Mouse (Mus musculus) forebrain, embryonic 12.5 days (tissue): Measurements from ENCODE around the gene Svop. TPM values are rescaled to one million over a fixed set of nuclear protein-coding genes. Genes with fewer than 3 reads are reported as not detected.

Source experiments
- ATAC-seq: fragments of 200-750 bp; cut with Nextera tagmentation; 2 replicates; pipeline ENCODE4 v1.8.0; 2017; ENCODE audit warnings: moderate TSS enrichment; ENCODE audit not compliant: low FRiP score
- H3K27ac ChIP-seq: fragments of 300-500 bp; sonication (generic); 2 replicates; pipeline ENCODE4 v1.5.1; 2016; ENCODE audit warnings: mild to moderate bottlenecking
- H3K27me3 ChIP-seq: fragments of 300-500 bp; sonication (generic); 2 replicates; pipeline ENCODE4 v1.6.1; 2016; ENCODE audit warnings: mild to moderate bottlenecking
- H3K36me3 ChIP-seq: fragments of 300-500 bp; sonication (generic); replicated peaks from 2 replicates; pipeline ENCODE4 v1.6.1; 2016; ENCODE audit warnings: mild to moderate bottlenecking
- H3K4me1 ChIP-seq: fragments of 300-500 bp; sonication (generic); 2 replicates; pipeline ENCODE4 v1.6.1; 2016
- H3K4me2 ChIP-seq: fragments of 300-500 bp; sonication (generic); 2 replicates; pipeline ENCODE4 v1.6.1; 2016; ENCODE audit warnings: mild to moderate bottlenecking, moderate library complexity
- H3K4me3 ChIP-seq: fragments of 300-500 bp; sonication (generic); replicated peaks from 2 replicates; pipeline ENCODE4 v1.5.1; 2016; ENCODE audit warnings: mild to moderate bottlenecking
- H3K9ac ChIP-seq: fragments of 300-500 bp; sonication (generic); 2 replicates; pipeline ENCODE4 v1.6.1; 2016; ENCODE audit warnings: mild to moderate bottlenecking
- H3K9me3 ChIP-seq: fragments of 300-500 bp; sonication (generic); 2 replicates; pipeline ENCODE4 v1.6.1; 2016
- WGBS: fragments of 180-500 bp; shearing (Covaris S2); methylation state at CpG from one replicate; pipeline ENCODE4 v1.1.7; 2016; 5-methylcytosine and 5-hydroxymethylcytosine counted together
- polyA plus RNA-seq: library from polyadenylated mRNA; unstranded; fragments of >200 nt; fragmentation: Nextera tagmentation; extraction: Ambion mirVana; gene quantifications from 2 replicates; pipeline ENCODE4 v1.2.1, GENCODE M21; 2016

Svop gene
- polyA plus RNA-seq, 1 experiment from 2014 or later = 40.2 TPM

- WGBS = 85% methylated on average over 4 of the region's 4 CpGs
- H3K36me3 ChIP-seq = no peaks in the 10 kb centered on the region
- H3K9me3 ChIP-seq = no peaks in the 10 kb centered on the region
- no peak overlapping the region for H3K27ac ChIP-seq
- no peak overlapping the region for H3K4me3 ChIP-seq
- H3K9ac ChIP-seq = no peak overlapping the region
- no peak for ATAC-seq
- H3K4me1 ChIP-seq = no peaks in the 10 kb centered on the region
- no peak overlapping the region for H3K4me2 ChIP-seq
- no peaks in the 10 kb centered on the region for H3K27me3 ChIP-seq
Observed at GRCm38 (mm10) chr5:114006974-114007373, 84.4 kb downstream of the Svop start.

GRCm38 (mm10) chr5:114005100-114005499, 86.3 kb downstream of the Svop start:
- no peak overlapping the region for H3K27ac ChIP-seq
- H3K4me2 ChIP-seq = no peak overlapping the region
- H3K9me3 ChIP-seq = no peaks in the 10 kb centered on the region
- H3K4me3 ChIP-seq = no peak overlapping the region
- WGBS = 73% methylated on average over 5 of the region's 5 CpGs
- no peaks in the 10 kb centered on the region for H3K27me3 ChIP-seq
- no peaks in the 10 kb centered on the region for H3K4me1 ChIP-seq
- ATAC-seq = no peak
- no peak overlapping the region for H3K9ac ChIP-seq
- no peaks in the 10 kb centered on the region for H3K36me3 ChIP-seq

GRCm38 (mm10) chr5:114004573-114004972, 86.8 kb downstream of the Svop start:
- Histone ChIP-seq H3K4me1 (no peaks in the 10 kb centered on the region), H3K4me3 (no peak overlapping the region), H3K27me3 (no peaks in the 10 kb centered on the region), H3K27ac (no peak overlapping the region), H3K36me3 (no peaks in the 10 kb centered on the region), H3K9me3 (no peaks in the 10 kb centered on the region), H3K4me2 (no peak overlapping the region), H3K9ac (no peak overlapping the region)
- ATAC-seq = no peak
- WGBS = 80% methylated on average over 11 of the region's 11 CpGs

GRCm38 (mm10) chr5:114003542-114003941, 87.8 kb downstream of the Svop start, which contains the start of gene Dao:
TSS of gene Dao (plus strand) at chr5:114003703.
- no peak for ATAC-seq
- WGBS = 82% methylated on average over 5 of the region's 5 CpGs
- Histone ChIP-seq H3K36me3 (no peaks in the 10 kb centered on the region), H3K9ac (no peak within 1 kb of the TSS), H3K27me3 (no peaks in the 10 kb centered on the region), H3K4me2 (no peak within 1 kb of the TSS), H3K27ac (no peak within 1 kb of the TSS), H3K4me1 (no peaks in the 10 kb centered on the region), H3K4me3 (no peak within 1 kb of the TSS), H3K9me3 (no peaks in the 10 kb centered on the region)

GRCm38 (mm10) chr5:113999382-113999781, 92.0 kb downstream of the Svop start:
- H3K27me3 ChIP-seq = no peaks in the 10 kb centered on the region
- no peaks in the 10 kb centered on the region for H3K36me3 ChIP-seq
- ATAC-seq = no peak
- WGBS = 68% methylated on average over 5 of the region's 5 CpGs
- peaks cover 5% of the 10 kb centered on the region for H3K4me1 ChIP-seq
- H3K9me3 ChIP-seq = no peaks in the 10 kb centered on the region
- no peak overlapping the region for H3K9ac ChIP-seq
- H3K4me2 ChIP-seq = no peak overlapping the region
- no peak overlapping the region for H3K27ac ChIP-seq
- H3K4me3 ChIP-seq = no peak overlapping the region

GRCm38 (mm10) chr5:113996458-113996857, 94.9 kb downstream of the Svop start:
- H3K27me3 ChIP-seq = no peaks in the 10 kb centered on the region
- WGBS = 57% methylated on average over 2 of the region's 2 CpGs
- H3K36me3 ChIP-seq = no peaks in the 10 kb centered on the region
- H3K27ac ChIP-seq = no peak overlapping the region
- ATAC-seq = no peak
- no peaks in the 10 kb centered on the region for H3K9me3 ChIP-seq
- no peak overlapping the region for H3K4me3 ChIP-seq
- no peak overlapping the region for H3K4me2 ChIP-seq
- H3K9ac ChIP-seq = no peak overlapping the region
- H3K4me1 ChIP-seq = peaks cover 25% of the 10 kb centered on the region

GRCm38 (mm10) chr5:113993487-113994465, 97.6 kb downstream of the Svop start, which contains the start of gene Ssh1:
TSS of gene Ssh1 (minus strand) at chr5:113993894.
- H3K36me3 ChIP-seq = peaks cover 7% of the 10 kb centered on the region; the same call in 1 of the 2 replicates
- H3K4me3 ChIP-seq = peak within 1 kb of the TSS; percentile 82
- H3K27me3 ChIP-seq = no peaks in the 10 kb centered on the region
- peaks cover 31% of the 10 kb centered on the region for H3K4me1 ChIP-seq
- H3K4me2 ChIP-seq = peak within 1 kb of the TSS; percentile 75
- peak within 1 kb of the TSS; percentile 87 for H3K27ac ChIP-seq
- H3K9ac ChIP-seq = peak within 1 kb of the TSS; percentile 91
- H3K9me3 ChIP-seq = no peaks in the 10 kb centered on the region
- ATAC-seq = peak; percentile 87
- 2% methylated on average over 60 of the region's 83 CpGs for WGBS

- H3K27me3 ChIP-seq = no peaks in the 10 kb centered on the region
- peak overlapping the region; percentile 87 for H3K27ac ChIP-seq
- H3K9ac ChIP-seq = peak overlapping the region; percentile 91
- peak overlapping the region; percentile 75 for H3K4me2 ChIP-seq
- WGBS = under 1% methylated on average over 22 of the region's 22 CpGs
- no peaks in the 10 kb centered on the region for H3K9me3 ChIP-seq
- peak overlapping the region; percentile 82 for H3K4me3 ChIP-seq
- peaks cover 31% of the 10 kb centered on the region for H3K4me1 ChIP-seq
- ATAC-seq = peak; percentile 77
- peaks cover 8% of the 10 kb centered on the region; the same call in 1 of the 2 replicates for H3K36me3 ChIP-seq
Observed at GRCm38 (mm10) chr5:113993031-113993486, 98.3 kb downstream of the Svop start.

- peaks cover 31% of the 10 kb centered on the region for H3K4me1 ChIP-seq
- peak overlapping the region; percentile 75 for H3K4me2 ChIP-seq
- peak overlapping the region; percentile 82 for H3K4me3 ChIP-seq
- H3K9me3 ChIP-seq = no peaks in the 10 kb centered on the region
- ATAC-seq = no peak
- 41% methylated on average over 12 of the region's 12 CpGs for WGBS
- peak overlapping the region; percentile 91 for H3K9ac ChIP-seq
- H3K36me3 ChIP-seq = peaks cover 8% of the 10 kb centered on the region; the same call in 1 of the 2 replicates
- H3K27ac ChIP-seq = peak overlapping the region; percentile 87
- no peaks in the 10 kb centered on the region for H3K27me3 ChIP-seq
Observed at GRCm38 (mm10) chr5:113992339-113992831, 99.0 kb downstream of the Svop start.

GRCm38 (mm10) chr5:113991141-113991540, 100.2 kb downstream of the Svop start:
- H3K4me2 ChIP-seq = no peak overlapping the region
- 82% methylated on average over 7 of the region's 7 CpGs for WGBS
- H3K27me3 ChIP-seq = no peaks in the 10 kb centered on the region
- no peaks in the 10 kb centered on the region for H3K9me3 ChIP-seq
- no peak overlapping the region; the same call in 1 of the 2 replicates for H3K9ac ChIP-seq
- H3K27ac ChIP-seq = no peak overlapping the region
- peaks cover 38% of the 10 kb centered on the region for H3K4me1 ChIP-seq
- no peak for ATAC-seq
- H3K36me3 ChIP-seq = peaks cover 8% of the 10 kb centered on the region; the same call in 1 of the 2 replicates
- no peak overlapping the region for H3K4me3 ChIP-seq

GRCm38 (mm10) chr5:113990593-113990992, 100.8 kb downstream of the Svop start:
- H3K4me2 ChIP-seq = no peak overlapping the region
- H3K4me1 ChIP-seq = peaks cover 42% of the 10 kb centered on the region
- H3K9ac ChIP-seq = no peak overlapping the region
- no peak for ATAC-seq
- H3K27me3 ChIP-seq = no peaks in the 10 kb centered on the region
- 83% methylated on average over 5 of the region's 5 CpGs for WGBS
- no peak overlapping the region for H3K4me3 ChIP-seq
- no peaks in the 10 kb centered on the region for H3K9me3 ChIP-seq
- H3K27ac ChIP-seq = no peak overlapping the region
- peaks cover 12% of the 10 kb centered on the region; the same call in 1 of the 2 replicates for H3K36me3 ChIP-seq

GRCm38 (mm10) chr5:113989437-113990024, 101.8 kb downstream of the Svop start:
- H3K9ac ChIP-seq = no peak overlapping the region
- ATAC-seq = no peak

More at GRCm38 (mm10) chr5:113989437-113990024, 101.8 kb downstream of the Svop start:
- H3K27me3 ChIP-seq = no peaks in the 10 kb centered on the region
- peaks cover 13% of the 10 kb centered on the region; the same call in 1 of the 2 replicates for H3K36me3 ChIP-seq
- H3K4me2 ChIP-seq = no peak overlapping the region
- no peak overlapping the region for H3K4me3 ChIP-seq
- no peak overlapping the region for H3K27ac ChIP-seq
- no peaks in the 10 kb centered on the region for H3K9me3 ChIP-seq
- H3K4me1 ChIP-seq = peaks cover 41% of the 10 kb centered on the region
- WGBS = 88% methylated on average over 20 of the region's 20 CpGs
